Mouse (Mus musculus) forebrain, embryonic 13.5 days (tissue): Measurements from ENCODE around the gene Eif2s3x. TPM values are rescaled to one million over a fixed set of nuclear protein-coding genes. Genes with fewer than 3 reads are reported as not detected.
A peak's percentile ranks its signal among the peaks of the same experiment; 100 is the strongest.

ENCODE experiments used
- ATAC-seq: fragments of 200-750 bp; cut with Nextera tagmentation; 2 replicates; pipeline ENCODE4 v1.8.0; 2017
- H3K27ac ChIP-seq: fragments of 300-500 bp; sonication (generic); 2 replicates; pipeline ENCODE4 v1.5.1; 2015; ENCODE audit warnings: inconsistent platforms, mild to moderate bottlenecking, moderate library complexity
- H3K27me3 ChIP-seq: fragments of 300-500 bp; sonication (generic); 2 replicates; pipeline ENCODE4 v1.6.1; 2015; ENCODE audit warnings: mild to moderate bottlenecking, inconsistent platforms
- H3K36me3 ChIP-seq: fragments of 300-500 bp; sonication (generic); 2 replicates; pipeline ENCODE4 v1.6.1; 2015; ENCODE audit warnings: mild to moderate bottlenecking, inconsistent platforms; ENCODE audit not compliant: poor library complexity, severe bottlenecking
- H3K4me1 ChIP-seq: fragments of 300-500 bp; sonication (generic); 2 replicates; pipeline ENCODE4 v1.6.1; 2015; ENCODE audit warnings: inconsistent platforms
- H3K4me2 ChIP-seq: fragments of 300-500 bp; sonication (generic); 2 replicates; pipeline ENCODE4 v1.6.1; 2015; ENCODE audit warnings: inconsistent platforms, mild to moderate bottlenecking, moderate library complexity
- H3K4me3 ChIP-seq: fragments of 300-500 bp; sonication (generic); 2 replicates; pipeline ENCODE4 v1.5.1; 2015; ENCODE audit warnings: mild to moderate bottlenecking, inconsistent platforms
- H3K9ac ChIP-seq: fragments of 300-500 bp; sonication (generic); 2 replicates; pipeline ENCODE4 v1.6.1; 2015; ENCODE audit warnings: mild to moderate bottlenecking, inconsistent platforms
- H3K9me3 ChIP-seq: fragments of 300-500 bp; sonication (generic); replicated peaks from 2 replicates; pipeline ENCODE4 v1.6.1; 2016; ENCODE audit warnings: inconsistent platforms
- WGBS: fragments of 180-500 bp; shearing (Covaris S2); methylation state at CpG from one replicate; pipeline ENCODE4 v1.1.7; 2015; 5-methylcytosine and 5-hydroxymethylcytosine counted together
- polyA plus RNA-seq: library from polyadenylated mRNA; unstranded; fragments of >200 nt; fragmentation: Nextera tagmentation; extraction: Ambion mirVana; gene quantifications from 2 replicates; pipeline ENCODE4 v1.2.1, GENCODE M21; 2015

The Eif2s3x gene
- polyA plus RNA-seq, 1 experiment from 2014 or later = 90.6 TPM

GRCm38 (mm10) chrX:94177715-94178340 lies 34.8 kb downstream of the Eif2s3x start:
- peak overlapping the region; percentile 63 for H3K9ac ChIP-seq
- no peaks in the 10 kb centered on the region for H3K9me3 ChIP-seq
- H3K27ac ChIP-seq = peak overlapping the region; percentile 97
- H3K4me1 ChIP-seq = 0 out of 2 replicates have a peak, but pooled peaks cover 4% of the 10 kb centered on the region
- peak overlapping the region; percentile 55 for H3K4me2 ChIP-seq
- peak overlapping the region; percentile 53 for H3K4me3 ChIP-seq
- ATAC-seq = peak; percentile 99
- H3K36me3 ChIP-seq = no peaks in the 10 kb centered on the region
- H3K27me3 ChIP-seq = peaks cover 26% of the 10 kb centered on the region
- WGBS = 1% methylated on average over 48 of the region's 55 CpGs

- 84% methylated on average over 6 of the region's 6 CpGs for WGBS
- ATAC-seq = no peak
- no peak overlapping the region for H3K27ac ChIP-seq
These were observed 43.3 kb downstream of the Eif2s3x start for GRCm38 (mm10) chrX:94169348-94169747.

GRCm38 (mm10) chrX:94152251-94152830 lies 60.3 kb downstream of the Eif2s3x start:
- Histone ChIP-seq H3K4me1 (no peaks in the 10 kb centered on the region), H3K27ac (no peak overlapping the region), H3K4me3 (no peak overlapping the region), H3K27me3 (peaks cover 55% of the 10 kb centered on the region), H3K9me3 (no peaks in the 10 kb centered on the region), H3K9ac (no peak overlapping the region), H3K4me2 (no peak overlapping the region), H3K36me3 (no peaks in the 10 kb centered on the region)
- ATAC-seq = no peak
- 25% methylated on average over 11 of the region's 11 CpGs for WGBS

More at GRCm38 (mm10) chrX:94169348-94169747, 43.3 kb downstream of the Eif2s3x start:
- H3K4me2 ChIP-seq = no peak overlapping the region
- H3K4me1 ChIP-seq = no peaks in the 10 kb centered on the region
- no peaks in the 10 kb centered on the region for H3K9me3 ChIP-seq
- H3K4me3 ChIP-seq = no peak overlapping the region
- no peak overlapping the region for H3K9ac ChIP-seq
- peaks cover 59% of the 10 kb centered on the region for H3K27me3 ChIP-seq
- no peaks in the 10 kb centered on the region for H3K36me3 ChIP-seq

- Histone ChIP-seq H3K27me3 (peaks cover 62% of the 10 kb centered on the region), H3K36me3 (no peaks in the 10 kb centered on the region), H3K27ac (no peak overlapping the region), H3K4me3 (no peak overlapping the region), H3K4me1 (no peaks in the 10 kb centered on the region), H3K9me3 (no peaks in the 10 kb centered on the region), H3K9ac (no peak overlapping the region), H3K4me2 (no peak overlapping the region)
- no peak for ATAC-seq
- WGBS = 77% methylated on average over 16 of the region's 19 CpGs
These were observed 62.2 kb downstream of the Eif2s3x start for GRCm38 (mm10) chrX:94150471-94150870.

- no peaks in the 10 kb centered on the region for H3K9me3 ChIP-seq
- no peak overlapping the region for H3K9ac ChIP-seq
- H3K27ac ChIP-seq = no peak overlapping the region
- H3K4me1 ChIP-seq = no peaks in the 10 kb centered on the region
- no peaks in the 10 kb centered on the region for H3K36me3 ChIP-seq
- no peak for ATAC-seq
- no peak overlapping the region for H3K4me2 ChIP-seq
- H3K27me3 ChIP-seq = peaks cover 68% of the 10 kb centered on the region
- WGBS = 79% methylated on average over 7 of the region's 7 CpGs
- no peak overlapping the region for H3K4me3 ChIP-seq
These were observed 70.5 kb downstream of the Eif2s3x start for GRCm38 (mm10) chrX:94142004-94142771.

GRCm38 (mm10) chrX:94140080-94140479 lies 72.6 kb downstream of the Eif2s3x start:
- H3K9ac ChIP-seq = no peak overlapping the region
- 96% methylated on average over 1 of the region's 1 CpGs for WGBS
- no peaks in the 10 kb centered on the region for H3K9me3 ChIP-seq
- no peak overlapping the region for H3K27ac ChIP-seq
- no peaks in the 10 kb centered on the region for H3K4me1 ChIP-seq
- no peak for ATAC-seq
- no peak overlapping the region for H3K4me3 ChIP-seq
- no peak overlapping the region for H3K4me2 ChIP-seq
- H3K36me3 ChIP-seq = no peaks in the 10 kb centered on the region
- peaks cover 63% of the 10 kb centered on the region for H3K27me3 ChIP-seq

Other genes starting within 250 kb of the Eif2s3x start
- gene AU015836, start 244.2 kb downstream of the Eif2s3x start, polyA plus RNA-seq = not detected in 2 replicates
- gene Zfx, start 89.2 kb downstream of the Eif2s3x start, polyA plus RNA-seq = 30.1 and 32.4 TPM in 2 replicates
- 8.9 and 9.3 TPM in 2 replicates for gene Klhl15, start 21.7 kb upstream of the Eif2s3x start, polyA plus RNA-seq
- gene Fam90a1b, start 153.9 kb upstream of the Eif2s3x start, polyA plus RNA-seq = 0.09 and 0.12 TPM in 2 replicates
- 133 and 135 TPM in 2 replicates for gene Apoo, start 154.3 kb upstream of the Eif2s3x start, polyA plus RNA-seq